Mouse (Mus musculus) myocyte (in vitro differentiated cells): Measurements from ENCODE around the gene Hrh2.

Experiments
- CEBPB ChIP-seq: IDR thresholded peaks from 2 replicates; pipeline ENCODE4 v1.6.1; 2011; ENCODE audit warnings: mild to moderate bottlenecking, moderate library complexity; ENCODE audit not compliant: poor library complexity, insufficient read depth, severe bottlenecking
- E2F4 ChIP-seq: IDR thresholded peaks from one replicate; pipeline ENCODE4 v1.6.1; 2011; ENCODE audit warnings: mild to moderate bottlenecking, control low read depth, moderate library complexity; ENCODE audit not compliant: insufficient read depth
- POLR2A ChIP-seq: IDR thresholded peaks from one replicate; pipeline ENCODE4 v1.6.1; 2011; ENCODE audit warnings: low read depth, mild to moderate bottlenecking, control low read depth, moderate library complexity; ENCODE audit not compliant: insufficient read length

- TF ChIP-seq POLR2A (no peak), CEBPB (no peak), E2F4 (no peak)
These were observed at the start of gene Hrh2 for GRCm38 (mm10) chr13:54192021-54192481.
